Mouse (Mus musculus) left cerebral cortex, postnatal 10 days (tissue): ENCODE measurements around the gene Pigz. TPM values are rescaled to one million over a fixed set of nuclear protein-coding genes. Genes with fewer than 3 reads are reported as not detected.

Source experiments
- DNase-seq, 2 experiments: peaks; one replicate each; pipeline ENCODE4 v3.0.0; 2021 to 2022; ENCODE audit warnings: low spot score in 2 of 2, mixed read lengths in 1 of 2; ENCODE audit errors: extremely low spot score in 1 of 2
- intact Hi-C: fragments of 180-260 bp; cut with DNase I; formaldehyde crosslinking; loops from one replicate; pipeline ENCODE4 v1.15.1; 2025
- microRNA-seq: library from miRNA; unstranded; fragments of <30 nt; microRNA quantifications from one replicate; pipeline ENCODE4 v1.2.0, GENCODE M21; 2022
- total RNA-seq, 2 experiments: library from RNA; stranded (reverse); gene quantifications; 2 replicates each; pipeline ENCODE4 v1.2.3; 2021

Gene Pigz
- total RNA-seq, 2 experiments from 2014 or later = 7.9 to 12.9 TPM

- intact Hi-C loops = no loop called here
- DNase-seq = no peak
These were observed 41.6 kb downstream of the Pigz start for GRCm38 (mm10) chr16:31975258-31975657.

- no peak for DNase-seq
- intact Hi-C loops = no loop called here
These were observed 45.9 kb downstream of the Pigz start for GRCm38 (mm10) chr16:31979501-31979900.

DNA sequence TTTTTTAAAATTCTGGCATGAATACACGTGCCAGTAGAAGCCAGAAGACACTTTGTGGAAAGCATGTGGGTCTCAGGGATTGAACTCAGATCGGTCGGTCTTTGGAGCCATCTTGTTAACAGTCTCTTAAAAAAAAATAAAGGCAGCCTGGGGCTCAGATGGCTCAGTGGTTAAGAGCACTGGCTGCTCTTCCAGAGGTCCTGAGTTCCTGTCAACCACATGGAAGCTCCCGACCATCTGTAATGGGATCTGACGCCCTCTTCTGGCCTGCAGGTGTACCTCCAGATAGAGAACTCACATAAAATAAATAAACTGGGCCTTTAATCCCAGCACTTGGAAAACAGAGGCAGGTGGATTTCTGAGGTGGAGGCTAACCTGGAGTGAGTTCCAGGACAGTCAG lies 47.3 kb downstream of the Pigz start:
- intact Hi-C loops = no loop called here
- DNase-seq = no peak

GRCm38 (mm10) chr16:31992039-31992438 lies 58.4 kb downstream of the Pigz start:
- DNase-seq = no peak
- intact Hi-C loops = no loop called here

GRCm38 (mm10) chr16:31993195-31993594 lies 59.5 kb downstream of the Pigz start:
- intact Hi-C loops = no loop called here
- DNase-seq = no peak

DNA sequence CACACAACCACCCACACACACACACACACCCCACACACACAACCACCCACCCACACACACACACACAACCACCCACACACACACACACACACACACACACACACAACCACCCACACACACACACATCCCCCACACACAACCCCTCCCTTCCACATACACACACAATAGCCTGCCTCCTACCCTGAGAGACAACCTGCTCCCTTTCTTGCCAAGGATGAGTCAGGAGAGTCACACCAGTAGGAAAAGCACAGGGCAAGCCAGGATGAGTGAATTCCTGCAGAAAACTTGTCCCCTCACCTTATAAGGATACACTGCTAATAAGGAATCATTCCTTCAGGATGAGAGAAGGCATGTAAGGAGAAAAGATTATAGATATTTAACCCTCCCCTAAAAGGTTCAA lies 60.3 kb downstream of the Pigz start:
- intact Hi-C loops = no loop called here
- DNase-seq = no peak

Small RNA genes within 50 kb of the gene (microRNA-seq; reads per million reads assigned to microRNA genes)
- not detected for gene Gm26269

Other genes starting within 250 kb of the Pigz start
- under 1 TPM; 0.36 to 0.61 TPM for gene Meltf, start 55.0 kb upstream of the Pigz start, total RNA-seq
- 10 to 100 TPM; 52.4 to 54.4 TPM for gene 0610012G03Rik, start 14.6 kb downstream of the Pigz start, total RNA-seq
- gene Ncbp2, start 14.7 kb downstream of the Pigz start, total RNA-seq = 10 to 100 TPM; 44.8 to 45.9 TPM
- gene Senp5, start 69.4 kb downstream of the Pigz start, total RNA-seq = 10 to 100 TPM; 41.7 to 43.8 TPM
- 10 to 100 TPM; 29.0 to 30.5 TPM for gene Pak2, start 145.5 kb downstream of the Pigz start, total RNA-seq
- gene Pigx, start 165.9 kb downstream of the Pigz start, total RNA-seq = 10 to 100 TPM; 27.7 to 33.5 TPM
- gene Cep19, start 165.9 kb downstream of the Pigz start, total RNA-seq = 10 to 100 TPM; 59.0 to 63.1 TPM
- gene Nrros, start 231.7 kb downstream of the Pigz start, total RNA-seq = 10 to 100 TPM in 1 of 2 experiments, 1 to 10 TPM in 1; 7.3 to 10.3 TPM
- not detected for gene Bex6, start 246.0 kb downstream of the Pigz start, total RNA-seq